Mouse (Mus musculus) CH12.LX (cell line): ENCODE results near the gene Atp5g2.

Source experiments
- CTCF ChIP-seq, 2 experiments: IDR thresholded peaks in 1 of 2; conservative IDR thresholded peaks in 1 of 2; 2 replicates each; pipeline ENCODE4 v1.5.1; 2011 to 2012; ENCODE audit warnings: low read depth in 2 of 2, low read length in 2 of 2, improper control_type of control experiment in 1 of 2, inconsistent platforms in 1 of 2, mild to moderate bottlenecking in 1 of 2, moderate library complexity in 1 of 2
- MAZ ChIP-seq: IDR thresholded peaks from 2 replicates; pipeline ENCODE4 v1.6.1; 2012; ENCODE audit warnings: low read depth, mild to moderate bottlenecking, inconsistent platforms, low read length, improper control_type of control experiment, moderate library complexity
- POLR2A ChIP-seq: IDR thresholded peaks from 2 replicates; pipeline ENCODE4 v1.6.1; 2011; ENCODE audit warnings: low read depth, mild to moderate bottlenecking, improper control_type of control experiment, low read length

GRCm38 (mm10) chr15:102620765-102621164 lies 51.4 kb downstream of the Atp5g2 start:
- TF ChIP-seq CTCF (conservative IDR thresholded peaks at IDR 0.05 in 1 of 2, IDR thresholded peaks at IDR 0.05 in 1 of 2; ENCODE audit: low read depth in 2 of 2, low read length in 2 of 2) = peak in 1 of 2 experiments; percentile 27; a peak in 2 of 4 replicates
- no peak for TF ChIP-seq MAZ
- TF ChIP-seq POLR2A = no peak
